Mouse (Mus musculus) thymus, adult 2 months (tissue): Measurements from ENCODE around the gene Slc38a3.
"Not testable (repeated sequence)": the region's sequence is repeated elsewhere in the genome, so short reads cannot be mapped to it uniquely, and the experiment has no call there.

Experiments
- CTCF ChIP-seq: fragments of 200-500 bp; IDR thresholded peaks from 2 replicates; pipeline ENCODE4 v1.5.1; 2012; ENCODE audit warnings: mild to moderate bottlenecking, control low read depth, low read length, moderate library complexity, borderline replicate concordance; ENCODE audit not compliant: control insufficient read depth, poor library complexity, insufficient read depth; ENCODE audit errors: extremely low read depth
- POLR2A ChIP-seq: fragments of 200-500 bp; IDR thresholded peaks from 2 replicates; pipeline ENCODE4 v1.6.1; 2012; ENCODE audit warnings: mild to moderate bottlenecking, low read length, control low read depth, moderate library complexity; ENCODE audit not compliant: control insufficient read depth, poor library complexity, insufficient read depth; ENCODE audit errors: extremely low read depth

DNA sequence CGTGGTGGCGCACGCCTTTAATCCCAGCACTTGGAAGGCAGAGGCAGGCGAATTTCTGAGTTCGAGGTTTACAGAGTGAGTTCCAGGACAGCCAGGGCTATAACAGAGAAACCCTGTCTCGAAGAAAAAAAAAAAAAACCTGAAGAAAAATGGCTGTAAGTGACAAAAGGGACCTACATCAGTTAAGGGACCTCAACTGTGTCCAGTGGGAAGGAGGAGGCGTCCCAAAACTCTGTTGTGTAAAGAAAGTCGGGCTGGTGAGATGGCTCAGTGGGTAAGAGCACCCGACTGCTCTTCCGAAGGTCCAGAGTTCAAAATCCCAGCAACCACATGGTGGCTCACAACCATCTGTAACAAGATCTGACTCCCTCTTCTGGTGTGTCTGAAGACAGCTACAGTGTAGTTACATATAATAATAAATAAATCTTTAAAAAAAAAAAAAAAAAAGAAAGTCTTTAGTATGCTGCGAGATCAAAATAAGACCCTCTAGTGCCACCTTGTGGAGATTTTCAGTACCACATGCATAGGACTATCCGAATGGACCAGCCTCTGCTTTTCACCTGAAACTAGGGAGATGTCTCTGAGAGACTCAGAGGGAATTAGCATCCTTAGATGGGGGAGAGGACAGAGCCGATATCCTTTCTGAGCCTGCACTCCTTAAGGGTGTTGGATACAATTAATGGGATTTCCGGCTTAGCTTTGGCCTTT lies 8.6 kb upstream of the Slc38a3 start:
- TF ChIP-seq CTCF, POLR2A: not testable (repeated sequence)
